Mouse (Mus musculus): ENCODE data around the gene 1700088E04Rik. TPM values are rescaled to one million over a fixed set of nuclear protein-coding genes. Genes with fewer than 3 reads are reported as not detected.

1700088E04Rik gene
- total RNA-seq, 2 experiments from 2014 or later, result 0.96 to 1.6 TPM

DNA sequence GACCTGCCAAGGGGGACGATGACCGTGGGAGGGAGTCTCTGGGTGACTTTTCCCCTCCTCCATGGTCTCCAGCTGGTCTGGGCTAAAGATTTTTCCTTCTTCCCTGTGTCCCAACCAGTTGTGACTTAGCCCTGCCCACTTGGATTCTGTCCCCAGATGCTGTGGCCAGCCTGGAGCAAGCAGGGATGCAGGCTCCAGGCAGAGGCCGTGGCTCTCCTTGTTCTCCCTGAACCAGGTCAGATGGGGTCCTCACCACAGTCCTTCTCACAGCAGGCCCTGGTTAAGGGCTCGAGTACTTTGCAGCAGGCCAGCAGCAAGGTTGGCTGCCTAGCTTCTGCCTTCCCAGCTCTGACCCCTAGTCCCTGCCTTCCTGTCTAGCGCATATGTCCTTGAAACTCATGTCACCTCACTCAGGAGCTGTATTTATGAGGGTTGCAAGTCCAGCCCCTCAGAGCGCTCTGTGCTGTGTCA is 7.8 kb downstream of the 1700088E04Rik start:
- DNase-seq (ENCODE audit: low spot score in 2 of 2), result peak in 1 of 2 experiments; percentile 41

DNA sequence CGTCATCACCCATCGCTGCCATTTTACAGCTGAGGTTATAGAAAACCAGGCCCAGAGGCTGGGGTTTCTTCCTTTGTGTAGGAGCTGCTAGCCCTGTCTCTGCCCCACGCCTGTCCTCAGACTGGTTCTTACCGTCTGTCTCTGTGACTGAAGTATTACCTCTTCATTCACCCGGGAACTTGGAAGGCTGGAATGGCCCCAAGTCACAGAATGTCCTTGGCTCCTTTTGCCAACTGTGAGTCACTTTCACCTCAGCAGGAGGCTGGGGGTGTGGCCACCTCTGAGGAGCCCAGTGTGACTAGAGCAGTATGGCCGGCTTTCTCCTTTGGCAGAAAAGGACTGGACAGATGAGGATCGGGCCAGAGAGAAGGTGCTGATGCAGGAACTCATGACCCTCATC is 9.6 kb downstream of the 1700088E04Rik start:
- peak in 1 of 2 experiments; percentile 48 for DNase-seq (ENCODE audit: low spot score in 2 of 2)

DNA sequence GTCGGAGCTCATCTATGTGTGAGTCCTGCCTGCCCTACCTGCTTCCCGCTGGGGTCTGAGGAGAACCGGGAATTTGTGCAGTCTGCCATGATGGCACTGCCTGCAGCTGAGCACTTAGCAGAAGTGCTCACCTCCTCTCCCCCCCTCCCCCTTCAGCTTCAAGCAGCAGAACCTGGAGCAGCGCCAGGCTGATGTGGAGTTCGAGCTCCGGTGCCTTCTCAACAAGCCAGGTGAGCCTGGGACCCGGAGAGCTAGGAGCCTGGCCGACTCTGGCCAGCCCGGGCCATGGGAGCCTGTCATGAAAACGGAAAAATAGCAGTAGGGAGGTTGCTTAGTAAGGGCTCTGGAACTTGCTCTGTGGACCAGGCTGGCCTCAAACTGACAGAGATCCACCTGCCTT is 10.3 kb downstream of the 1700088E04Rik start:
- DNase-seq (ENCODE audit: low spot score in 2 of 2), result no peak

DNA sequence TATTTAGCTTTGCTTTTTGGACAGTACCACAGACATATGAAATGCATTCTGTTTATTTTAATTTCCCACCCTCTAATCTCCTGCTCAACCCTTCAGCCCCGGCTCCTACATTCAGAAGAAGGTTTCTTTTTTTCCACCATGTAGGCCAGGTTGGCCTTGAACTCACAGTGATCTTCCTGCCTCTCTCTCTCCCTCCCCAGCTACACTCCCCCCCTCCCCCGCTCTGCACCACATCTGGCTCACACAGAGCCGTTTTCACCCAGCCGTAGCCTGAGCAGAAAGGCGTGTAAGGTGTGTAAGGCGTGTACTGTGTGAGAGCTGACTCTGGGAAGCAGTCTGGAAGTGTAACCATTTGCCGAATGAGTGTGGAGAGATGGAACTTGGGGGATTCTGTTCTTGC is 11.7 kb downstream of the 1700088E04Rik start:
- DNase-seq (ENCODE audit: low spot score in 2 of 2), result no peak

DNA sequence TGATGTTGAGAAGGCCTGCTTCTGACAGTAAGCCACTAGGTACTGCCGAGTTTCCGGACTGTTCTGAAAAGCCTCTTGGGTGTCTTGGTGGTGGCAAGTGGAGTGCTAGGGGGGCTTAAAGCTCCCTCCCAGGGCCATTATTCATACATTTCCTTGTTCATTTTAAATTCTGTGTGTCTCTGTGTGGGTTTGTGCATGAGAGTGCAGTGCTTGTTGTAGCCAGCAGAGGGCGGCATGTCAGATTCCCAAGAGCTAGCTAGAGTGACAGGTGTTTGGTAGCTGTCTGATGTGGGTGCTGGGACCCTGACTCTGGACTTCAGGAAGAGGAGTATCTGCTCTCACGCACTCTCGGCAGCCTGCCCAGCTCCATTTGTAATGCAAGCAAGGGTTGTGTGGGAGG is 12.8 kb downstream of the 1700088E04Rik start:
- DNase-seq (ENCODE audit: low spot score in 2 of 2), result no peak

DNA sequence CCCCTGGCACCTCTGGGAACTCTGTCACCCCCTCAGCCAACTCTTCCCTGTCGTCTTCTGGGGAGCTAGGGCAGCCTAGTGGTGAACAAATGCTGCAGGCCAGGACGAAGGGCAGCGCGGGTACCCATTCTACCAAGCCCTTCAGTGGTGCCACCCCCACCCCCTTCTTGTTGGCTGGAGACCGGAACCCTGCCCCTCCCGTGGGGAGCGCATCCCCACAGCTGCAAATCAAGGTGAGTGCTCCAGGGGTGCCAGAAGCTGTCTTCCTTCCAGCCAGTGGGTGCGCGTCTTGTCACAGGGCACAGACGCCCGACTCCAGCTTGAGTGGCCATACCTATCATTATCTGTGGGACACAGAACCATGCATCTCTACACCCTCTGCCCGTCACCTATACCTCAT is 14.0 kb downstream of the 1700088E04Rik start:
- no peak for DNase-seq (ENCODE audit: low spot score in 2 of 2)

DNA sequence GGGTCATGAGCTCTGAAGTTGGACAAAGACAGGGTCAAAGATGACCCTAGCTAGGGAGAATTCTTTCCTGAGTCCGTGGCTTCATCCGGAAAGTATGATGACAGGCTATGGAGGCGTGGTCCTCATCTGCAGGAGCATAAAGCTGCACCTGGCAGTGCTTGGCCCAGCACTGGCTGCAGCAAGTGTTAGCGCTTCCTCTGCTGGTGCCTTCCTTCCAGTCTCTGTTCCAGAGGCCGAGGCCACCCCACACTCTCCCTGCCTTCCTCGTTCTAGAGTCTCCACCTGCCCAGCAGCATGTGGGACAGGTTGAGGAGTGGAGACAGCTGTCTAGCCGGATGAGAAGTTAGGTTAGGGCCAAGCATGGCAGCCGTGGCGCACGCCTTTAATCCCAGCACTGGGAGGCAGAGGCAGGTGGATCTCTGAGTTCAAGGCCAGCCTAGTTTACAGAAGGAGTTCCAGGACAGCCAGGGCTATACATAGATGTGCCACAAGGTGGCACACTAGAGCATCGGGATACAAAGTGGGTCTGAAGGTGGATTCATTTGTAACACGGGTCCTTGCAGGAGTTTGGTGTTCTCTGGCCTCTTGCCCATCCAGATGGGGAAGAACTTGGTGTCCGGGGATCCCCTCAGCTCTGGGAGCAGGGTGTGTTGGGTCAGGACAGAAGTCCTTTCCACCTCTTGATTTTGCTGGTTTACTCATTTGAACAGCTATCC is 14.7 kb downstream of the 1700088E04Rik start:
- DNase-seq (ENCODE audit: low spot score in 2 of 2), result no peak

DNA sequence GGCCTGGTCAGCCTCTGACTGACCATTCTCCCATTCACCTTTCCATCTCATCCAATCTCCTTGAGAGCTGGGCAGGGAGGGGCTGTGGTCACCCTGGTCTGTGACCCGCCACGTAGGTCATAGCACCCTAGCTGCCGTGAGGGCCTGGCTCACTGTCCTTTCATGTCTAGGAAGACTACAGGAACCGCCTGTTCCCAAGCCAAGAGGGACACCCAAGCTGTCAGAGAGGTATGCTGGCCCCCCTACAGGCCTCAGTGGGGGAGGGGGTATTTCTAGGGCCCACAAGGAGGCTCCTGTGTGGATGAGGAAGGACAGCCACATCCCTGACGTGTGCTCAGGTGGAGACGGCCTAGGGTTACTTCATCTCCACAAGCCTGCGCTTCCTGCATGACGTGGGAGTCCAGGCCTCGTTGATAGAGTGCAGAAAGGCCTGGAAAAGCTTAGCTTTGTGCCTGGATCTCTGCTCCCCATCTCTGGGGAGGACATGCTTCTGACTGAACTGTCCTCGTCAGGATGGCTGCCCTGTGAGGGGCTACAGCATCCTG is 16.6 kb downstream of the 1700088E04Rik start:
- DNase-seq (ENCODE audit: low spot score in 2 of 2), result no peak

DNA sequence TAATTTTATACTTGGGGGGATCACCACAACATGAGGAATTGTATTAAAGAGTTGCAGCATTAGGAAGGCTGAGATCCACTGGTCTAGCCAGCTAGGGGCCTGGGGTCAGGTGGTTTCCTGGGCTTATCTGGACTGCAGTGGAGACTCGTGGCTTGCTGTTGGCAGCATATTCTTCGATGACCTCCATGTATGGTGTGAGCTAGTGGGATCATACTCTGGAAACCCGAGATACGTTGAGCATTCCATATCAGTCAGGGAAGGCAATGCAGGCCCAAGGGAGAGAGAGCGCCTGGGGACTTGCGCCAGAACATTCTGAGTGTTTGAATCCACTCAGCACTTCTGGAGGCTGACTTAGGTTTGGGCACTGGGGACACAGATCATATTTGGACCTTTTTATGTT is 17.3 kb downstream of the 1700088E04Rik start:
- no peak for DNase-seq (ENCODE audit: low spot score in 2 of 2)

DNA sequence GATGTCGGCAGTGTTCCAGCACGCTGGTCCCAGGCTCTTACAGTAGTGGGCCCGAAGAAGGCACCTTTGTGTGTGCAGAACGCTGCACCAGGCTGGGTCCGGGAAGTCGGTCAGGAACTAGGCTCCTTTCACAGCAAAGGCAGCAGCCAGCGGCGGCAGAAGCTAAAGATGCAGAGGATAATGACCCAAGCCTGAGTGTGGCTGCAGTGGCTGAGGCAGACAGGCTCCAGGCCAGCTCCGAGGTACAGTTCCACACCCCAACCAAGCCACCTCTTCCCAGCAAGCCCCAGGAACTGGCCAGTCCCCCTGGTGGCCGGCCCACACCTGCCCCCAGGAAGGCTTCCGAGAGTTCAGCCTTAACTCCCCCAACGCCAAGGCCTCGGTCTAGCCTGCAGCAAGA is 18.5 kb downstream of the 1700088E04Rik start:
- no peak for DNase-seq (ENCODE audit: low spot score in 2 of 2)

DNA sequence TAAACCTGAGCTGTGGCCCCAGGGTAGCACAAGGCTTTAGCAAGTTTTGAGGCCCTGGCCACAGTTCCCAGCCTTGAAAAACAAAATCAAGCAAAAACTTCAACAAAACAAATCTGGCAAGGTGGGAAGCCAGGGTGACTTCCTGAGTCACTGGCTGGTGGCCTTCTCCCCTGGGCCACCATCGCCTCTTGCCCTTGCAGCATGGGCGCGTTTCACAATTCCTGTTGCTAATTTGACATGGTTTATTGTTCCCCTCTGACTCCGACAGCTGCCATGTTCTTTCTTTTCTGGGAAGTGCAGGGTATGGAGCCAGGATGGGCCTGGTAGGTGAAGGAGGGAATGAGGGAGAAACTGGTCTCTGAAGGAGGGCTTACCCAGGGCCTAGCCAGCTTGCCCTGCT is 18.9 kb downstream of the 1700088E04Rik start:
- DNase-seq (ENCODE audit: low spot score in 2 of 2), result no peak

DNA sequence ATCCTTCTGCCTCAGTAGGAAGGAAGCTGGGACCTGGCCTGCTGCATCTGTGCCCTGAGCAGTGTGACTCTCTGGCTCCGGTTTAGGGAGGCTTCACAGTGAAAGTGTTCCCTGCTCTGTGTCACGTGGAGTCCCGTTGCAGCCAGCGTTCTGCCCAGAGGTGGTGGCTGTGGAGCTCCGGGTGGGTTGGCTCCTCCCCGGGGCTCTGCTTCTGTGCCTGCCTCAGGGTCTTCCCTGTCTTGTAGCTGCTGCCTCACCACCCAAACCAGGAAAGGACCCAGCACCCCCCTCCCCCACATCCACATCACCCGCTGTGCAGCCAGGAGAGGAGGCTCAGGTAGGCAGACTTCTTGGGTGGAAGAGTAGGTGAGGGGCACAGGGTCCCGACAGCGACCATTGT is 21.6 kb downstream of the 1700088E04Rik start:
- DNase-seq (ENCODE audit: low spot score in 2 of 2), result no peak

DNA sequence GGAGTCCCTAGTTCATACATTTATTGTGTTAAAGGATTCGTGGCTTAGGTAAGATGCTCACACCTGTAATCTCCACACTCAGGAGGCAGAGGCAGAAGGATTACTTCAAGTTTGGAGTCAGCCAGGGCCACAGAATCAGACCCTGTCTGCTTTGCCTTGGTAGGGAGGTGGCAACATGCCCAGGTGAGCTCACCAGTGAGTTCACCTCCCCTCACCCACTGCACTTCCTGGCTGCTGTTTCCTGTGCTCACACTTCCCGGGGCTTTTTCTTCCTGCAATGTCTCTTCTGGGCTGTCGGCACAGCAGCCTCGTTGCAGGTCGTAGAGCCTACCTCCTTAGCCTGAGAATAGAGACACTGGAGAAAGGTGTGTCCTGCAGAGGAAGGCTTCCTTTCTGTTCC is 25.8 kb downstream of the 1700088E04Rik start:
- no peak for DNase-seq (ENCODE audit: low spot score in 2 of 2)

DNA sequence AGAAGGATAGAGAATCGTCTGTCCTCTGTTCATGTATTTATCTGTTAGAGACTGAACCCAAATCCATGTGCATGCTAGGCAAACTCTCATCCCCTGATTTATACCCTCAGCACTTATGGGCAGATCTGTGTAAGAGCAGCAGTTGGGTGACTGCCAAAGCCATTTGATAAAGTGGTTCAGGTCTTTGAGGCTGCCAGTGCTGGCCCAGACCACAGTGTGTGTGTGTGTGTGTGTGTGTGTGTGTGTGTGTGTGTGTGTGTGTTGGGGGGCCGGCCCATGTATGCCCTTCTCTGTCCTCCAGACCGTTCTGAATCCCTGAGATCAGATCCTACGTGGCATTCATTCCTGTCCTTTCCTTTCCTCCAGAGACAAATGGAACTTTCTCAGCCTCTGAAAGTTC is 29.3 kb downstream of the 1700088E04Rik start:
- DNase-seq (ENCODE audit: low spot score in 2 of 2), result no peak

DNA sequence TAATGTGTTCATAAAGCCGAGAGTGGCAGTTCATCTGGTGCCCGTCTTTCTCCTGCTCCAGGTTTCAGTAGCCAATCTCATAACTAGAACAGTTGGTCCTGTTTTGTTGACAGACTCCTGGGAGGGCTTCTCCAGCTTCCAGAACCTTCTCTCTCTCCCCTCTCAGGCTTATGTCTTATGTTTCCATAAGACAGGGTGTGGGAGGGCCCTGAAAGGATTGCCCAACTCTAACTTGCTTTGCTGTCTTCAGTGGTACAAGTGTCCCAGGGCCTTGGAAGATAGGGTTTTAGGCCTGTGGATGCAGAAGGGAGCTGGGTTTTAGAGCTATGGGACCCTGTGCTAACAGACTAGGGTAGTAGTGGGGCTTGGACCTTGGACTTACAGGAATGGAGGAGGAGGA is 30.5 kb downstream of the 1700088E04Rik start:
- DNase-seq (ENCODE audit: low spot score in 2 of 2), result no peak

DNA sequence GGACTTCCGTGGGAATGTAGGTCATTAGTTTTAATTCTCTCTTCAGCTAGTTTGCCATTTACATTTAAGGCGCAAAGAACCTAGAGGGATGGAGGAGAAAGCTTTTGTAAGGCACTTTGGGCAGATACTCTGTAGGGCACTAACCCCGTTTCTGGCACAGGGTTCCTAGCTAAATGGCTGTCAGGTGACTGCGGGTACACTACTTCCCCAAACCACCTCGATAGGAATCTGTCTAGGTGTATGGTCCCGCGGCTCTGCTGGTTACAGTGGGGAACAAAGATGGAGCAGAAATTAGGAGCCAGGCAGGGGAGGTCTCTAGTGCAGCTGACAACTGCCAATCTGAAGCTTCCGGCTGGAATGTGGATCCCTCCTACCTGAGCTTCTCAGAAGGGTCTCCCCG is 31.0 kb downstream of the 1700088E04Rik start:
- no peak for DNase-seq (ENCODE audit: low spot score in 2 of 2)

DNA sequence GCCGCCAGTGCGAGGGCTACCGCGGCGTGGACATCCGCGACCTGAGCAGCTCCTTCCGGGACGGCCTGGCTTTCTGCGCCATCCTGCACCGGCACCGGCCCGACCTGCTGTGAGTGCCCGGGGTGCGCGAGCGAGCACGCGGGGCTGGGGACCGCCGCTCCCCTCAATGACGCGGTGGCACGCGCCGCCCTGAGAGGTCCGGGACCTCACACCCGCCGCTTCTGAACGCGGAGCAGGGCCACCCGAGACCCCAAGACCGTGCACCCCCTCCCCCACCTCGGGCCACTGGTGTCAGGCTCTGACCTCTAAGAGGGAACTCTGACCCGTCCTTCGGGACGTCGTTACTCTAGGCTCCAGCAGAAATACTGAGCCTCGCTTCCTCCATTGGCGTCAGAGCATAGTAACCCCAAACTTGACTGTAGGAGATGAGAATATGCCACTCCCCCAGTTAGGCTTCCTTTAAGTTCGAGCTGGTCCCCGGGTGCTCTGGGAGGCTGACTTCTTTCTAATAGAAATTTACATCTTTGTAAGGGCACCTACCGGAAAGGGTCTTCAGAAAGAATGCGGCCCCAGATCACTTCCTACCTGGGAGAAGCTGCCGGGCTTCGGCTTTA is 31.6 kb downstream of the 1700088E04Rik start:
- DNase-seq (ENCODE audit: low spot score in 2 of 2), result peak in 1 of 2 experiments; percentile 54

DNA sequence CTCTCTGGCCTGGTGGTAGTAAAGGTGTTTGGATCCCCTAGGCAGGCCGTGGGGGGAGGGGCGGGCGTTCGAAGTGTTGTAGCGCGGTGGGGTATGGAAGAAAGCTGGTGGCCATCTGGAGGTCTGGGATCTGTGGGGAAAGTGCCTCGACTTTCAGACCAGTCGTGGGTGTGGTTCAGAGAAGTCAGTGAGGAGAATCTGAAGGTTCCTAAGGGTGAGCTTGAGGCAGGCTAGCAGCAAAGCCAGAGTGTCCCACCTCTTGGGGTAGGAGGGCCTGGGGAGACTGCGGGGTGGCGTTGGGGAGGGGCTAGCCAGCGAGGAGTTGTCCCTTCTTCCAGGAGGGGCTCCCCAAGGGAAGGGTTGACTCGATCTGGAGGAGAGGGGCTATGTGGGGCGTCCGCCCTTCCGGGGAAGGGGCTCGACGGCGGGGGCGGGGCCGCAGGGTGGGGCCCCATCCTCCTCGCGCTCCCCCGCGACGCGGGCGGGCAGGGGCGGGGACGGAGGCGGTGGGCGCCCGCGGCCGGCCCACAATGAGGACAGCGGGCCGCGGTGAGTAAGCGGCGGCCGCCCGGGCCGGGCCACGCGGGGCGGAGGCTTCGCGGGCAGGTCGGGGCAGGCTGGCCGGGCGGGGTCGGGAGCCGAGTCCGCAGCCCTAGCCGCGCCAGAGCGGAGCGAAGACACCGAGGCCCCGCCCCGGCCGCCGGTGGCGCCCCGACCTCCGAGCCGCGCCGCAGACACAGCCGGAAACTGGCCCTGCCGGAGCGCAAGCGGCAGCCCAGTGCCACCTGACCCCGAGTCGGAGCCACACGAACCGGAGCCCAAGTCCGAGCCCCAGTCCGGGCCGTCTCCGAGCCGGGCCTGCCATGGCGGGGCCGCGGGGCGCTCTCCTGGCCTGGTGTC is 32.4 kb downstream of the 1700088E04Rik start, which contains the start of gene Micall1:
Gene Micall1 (plus strand): TSS at position 478 of the 900 bp plus-strand sequence.
- peak; percentile 61 to 74 for DNase-seq (ENCODE audit: low spot score in 2 of 2)

DNA sequence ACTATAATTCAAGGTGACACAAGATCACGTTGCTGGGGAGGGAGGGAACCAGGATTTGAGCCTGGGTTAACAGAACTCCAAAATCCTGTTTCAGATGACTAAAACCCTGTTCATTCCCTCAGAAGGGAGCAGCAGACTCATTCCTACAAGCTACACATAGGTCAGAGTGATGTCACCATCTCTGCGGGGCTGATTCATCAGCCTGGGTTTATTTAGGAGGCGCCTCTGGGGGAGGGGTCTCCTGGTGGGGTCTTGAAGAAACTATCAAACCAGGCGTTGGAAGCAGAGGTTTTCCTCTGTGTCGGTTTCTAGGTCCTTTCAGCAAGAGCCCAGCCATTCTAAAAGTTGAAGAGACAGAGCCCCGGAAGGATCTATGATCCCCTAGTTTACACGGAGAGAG is 33.1 kb downstream of the 1700088E04Rik start:
- DNase-seq (ENCODE audit: low spot score in 2 of 2), result no peak

DNA sequence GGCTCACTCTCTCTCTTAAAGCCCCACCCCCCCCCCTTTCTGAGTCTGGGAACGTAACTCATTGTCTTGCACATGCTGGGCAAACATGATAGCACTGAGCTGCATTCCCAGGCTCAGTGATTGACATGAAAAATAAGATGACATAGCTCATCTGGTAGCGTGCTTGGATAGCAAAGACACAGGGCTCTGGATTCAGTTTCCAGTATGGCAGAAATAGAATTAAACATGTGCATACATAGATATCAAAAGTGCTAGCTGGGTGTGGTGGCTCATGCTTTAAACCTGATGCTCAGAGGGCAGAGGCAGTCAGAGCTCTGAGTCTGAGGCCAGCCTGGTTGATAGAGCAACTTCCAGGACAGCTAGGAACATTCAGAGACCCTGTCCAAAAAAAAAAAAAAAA is 35.2 kb downstream of the 1700088E04Rik start:
- DNase-seq (ENCODE audit: low spot score in 2 of 2), result no peak

DNA sequence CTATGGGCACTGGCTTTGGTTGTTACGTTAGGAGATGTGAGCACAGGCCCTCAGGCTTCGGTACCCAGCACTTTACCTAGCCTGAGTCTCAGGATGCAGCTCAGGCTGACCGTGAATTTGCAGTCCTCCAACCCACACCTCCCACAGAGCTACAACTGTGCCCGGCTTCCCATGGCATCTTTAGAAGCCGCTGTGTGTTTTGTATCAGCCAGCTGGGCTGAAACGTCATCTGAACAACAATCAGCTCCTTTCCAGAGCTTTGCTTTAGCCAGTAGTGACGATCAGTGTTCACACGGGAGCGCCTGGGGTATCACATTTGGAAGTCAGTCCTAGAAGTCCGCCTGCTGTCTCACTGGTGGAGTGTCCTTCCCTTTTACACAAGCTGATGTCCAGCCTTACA is 37.8 kb downstream of the 1700088E04Rik start:
- no peak for DNase-seq (ENCODE audit: low spot score in 2 of 2)
